Mouse (Mus musculus): ENCODE results near the gene Rab38.

Rab38 gene

DNA sequence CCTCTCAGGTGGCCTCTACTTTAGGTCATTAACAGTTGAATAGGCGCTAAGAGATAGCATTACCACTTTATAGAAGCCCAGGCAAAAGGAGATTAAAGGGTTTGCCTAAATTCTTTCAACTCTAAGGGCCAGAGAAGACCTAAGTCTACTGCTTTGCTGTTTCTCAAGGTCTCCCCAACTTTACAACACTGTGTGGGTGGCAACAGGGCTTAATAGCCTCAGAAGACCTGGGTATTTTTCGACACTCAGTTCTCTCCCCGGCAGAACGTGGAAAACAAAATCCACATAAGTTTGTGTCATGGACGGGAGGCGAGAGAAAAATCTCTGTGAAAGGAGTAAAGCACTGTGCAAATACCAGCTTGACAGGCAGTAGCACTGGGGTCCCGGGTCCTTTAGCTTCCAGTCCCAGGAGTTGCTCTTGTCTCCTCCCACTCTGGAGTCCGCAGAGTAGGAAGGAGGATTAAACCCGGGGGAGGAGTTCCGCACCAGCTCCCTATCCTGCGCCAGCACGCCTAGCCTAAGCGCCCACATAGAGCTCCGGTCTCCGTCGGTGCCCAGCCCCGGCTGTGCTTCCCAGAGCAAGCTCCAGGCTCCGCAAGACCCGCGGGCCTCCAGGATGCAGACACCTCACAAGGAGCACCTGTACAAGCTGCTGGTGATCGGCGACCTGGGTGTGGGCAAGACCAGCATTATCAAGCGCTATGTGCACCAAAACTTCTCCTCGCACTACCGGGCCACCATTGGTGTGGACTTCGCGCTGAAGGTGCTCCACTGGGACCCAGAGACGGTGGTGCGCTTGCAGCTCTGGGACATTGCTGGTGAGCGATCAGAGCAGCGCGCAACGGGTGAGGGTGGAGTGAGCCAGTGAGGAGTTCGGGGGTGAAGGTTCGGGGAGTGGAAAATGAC is at the start of gene Rab38:
Gene Rab38, plus strand, starts transcription at position 488 of the 906 bp plus-strand sequence.
- WGBS = 4% methylated on average over 35 of the region's 35 CpGs

GRCm38 (mm10) chr7:88394568-88394967 is 35.5 kb upstream of the Rab38 start:
- 67% methylated on average over 1 of the region's 1 CpGs for WGBS

GRCm38 (mm10) chr7:88395745-88396144 is 34.3 kb upstream of the Rab38 start:
- WGBS = 38% methylated on average over 2 of the region's 2 CpGs

DNA sequence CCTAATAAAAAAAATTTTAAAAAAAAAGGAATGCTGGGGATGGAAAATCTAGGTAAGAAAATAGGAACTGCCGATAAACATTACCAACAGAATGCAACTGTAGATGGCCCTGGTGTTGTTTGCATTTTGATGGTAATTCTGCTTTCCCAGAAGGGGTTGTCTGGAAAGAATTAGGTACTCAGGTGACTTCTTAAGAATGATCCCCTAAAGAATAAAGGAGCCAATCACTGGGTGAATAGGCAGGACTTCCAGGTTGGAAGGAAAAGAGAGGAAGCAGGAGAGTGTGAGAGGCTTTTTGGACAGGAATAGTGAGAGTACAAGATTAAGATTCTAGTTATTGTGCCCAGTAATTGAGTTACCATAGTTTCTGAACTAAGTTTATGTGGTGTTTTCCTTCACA is 24.8 kb upstream of the Rab38 start:
- WGBS = 95% methylated on average over 1 of the region's 1 CpGs

DNA sequence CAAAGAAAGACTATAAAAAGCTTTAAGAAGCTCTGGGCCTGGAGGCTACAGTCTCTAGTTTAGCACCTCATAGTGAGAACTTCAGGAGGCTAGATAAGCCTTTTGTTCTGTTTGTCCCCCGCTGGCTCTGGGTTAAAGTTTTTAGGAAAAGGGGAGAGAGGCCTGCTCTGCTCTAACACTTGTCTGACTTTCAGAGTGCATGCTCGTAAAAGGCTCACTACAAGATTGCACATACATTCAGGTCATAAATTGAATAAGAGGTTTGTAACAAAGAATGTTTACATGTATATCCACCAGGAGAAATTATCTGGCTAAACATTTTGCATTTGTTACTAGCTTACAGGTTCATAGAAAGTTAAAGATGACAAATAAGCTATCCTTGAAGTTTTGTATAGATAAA is 23.6 kb upstream of the Rab38 start:
- WGBS = 87% methylated on average over 2 of the region's 2 CpGs

DNA sequence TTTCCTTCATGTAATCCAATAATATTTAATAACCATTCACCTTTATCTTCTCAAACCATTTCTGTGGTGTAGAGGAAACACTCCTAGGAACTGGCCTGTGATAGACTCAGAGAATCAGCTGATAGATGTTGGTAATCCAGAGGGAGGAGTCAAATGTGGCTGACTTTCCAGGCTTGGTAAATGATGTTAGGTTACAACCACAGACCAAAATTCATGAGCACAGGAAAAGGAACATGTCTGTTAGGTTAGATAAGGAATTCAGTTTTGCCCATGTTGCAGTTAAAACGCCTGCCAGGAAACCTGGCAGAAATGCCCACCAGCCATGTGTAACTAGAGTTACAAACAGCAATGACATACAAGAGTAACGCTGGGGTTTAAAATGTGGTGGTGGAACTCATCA is 6.2 kb upstream of the Rab38 start:
- 59% methylated on average over 2 of the region's 2 CpGs for WGBS

DNA sequence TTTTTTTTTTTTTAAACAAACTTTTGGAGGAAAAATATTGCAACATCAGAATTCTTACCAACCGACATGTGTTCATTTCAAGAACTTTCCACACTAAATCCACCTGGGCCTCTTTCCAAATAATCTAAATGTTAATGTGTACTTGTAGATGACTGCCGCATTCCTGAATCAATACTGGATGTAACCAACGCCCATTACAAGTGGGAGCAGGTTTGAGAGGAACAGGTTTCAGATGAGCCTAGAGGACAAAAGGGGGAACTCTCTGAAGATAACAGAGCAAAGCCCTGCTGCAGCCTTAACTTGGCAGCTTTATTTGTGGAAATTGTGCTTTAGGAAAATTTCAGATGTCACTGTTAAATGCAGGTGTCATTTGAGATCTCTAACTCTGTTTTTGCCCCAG is 4.3 kb upstream of the Rab38 start:
- WGBS = 74% methylated on average over 3 of the region's 3 CpGs

GRCm38 (mm10) chr7:88427484-88427883 is 2.6 kb upstream of the Rab38 start:
- WGBS = 90% methylated on average over 3 of the region's 3 CpGs

GRCm38 (mm10) chr7:88430692-88431084 is 615 bp downstream of the Rab38 start:
- WGBS = 27% methylated on average over 13 of the region's 13 CpGs

DNA sequence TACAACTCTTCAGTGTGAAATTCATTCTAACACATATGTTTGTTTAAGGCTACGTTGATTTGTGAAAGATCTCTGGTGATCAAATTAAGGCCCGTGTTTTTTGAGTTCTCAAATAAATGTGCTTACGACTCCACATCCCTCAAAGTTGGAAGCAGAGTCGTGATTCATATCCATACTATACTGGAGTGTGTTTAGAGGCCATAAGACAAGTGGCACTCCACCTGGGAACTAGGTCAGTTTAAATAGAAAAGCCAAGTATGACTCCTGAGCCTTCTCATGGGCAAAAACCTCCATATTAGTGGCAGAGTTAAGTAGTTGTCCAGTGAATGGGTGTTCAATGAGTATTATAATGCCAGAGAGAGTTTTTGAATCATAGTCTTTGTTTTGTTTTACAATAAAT is 13.4 kb downstream of the Rab38 start:
- 84% methylated on average over 4 of the region's 4 CpGs for WGBS

GRCm38 (mm10) chr7:88445320-88445903 is 15.3 kb downstream of the Rab38 start:
- WGBS = 74% methylated on average over 2 of the region's 2 CpGs

- 76% methylated on average over 1 of the region's 1 CpGs for WGBS
Observed at GRCm38 (mm10) chr7:88453234-88453633, 23.2 kb downstream of the Rab38 start.

DNA sequence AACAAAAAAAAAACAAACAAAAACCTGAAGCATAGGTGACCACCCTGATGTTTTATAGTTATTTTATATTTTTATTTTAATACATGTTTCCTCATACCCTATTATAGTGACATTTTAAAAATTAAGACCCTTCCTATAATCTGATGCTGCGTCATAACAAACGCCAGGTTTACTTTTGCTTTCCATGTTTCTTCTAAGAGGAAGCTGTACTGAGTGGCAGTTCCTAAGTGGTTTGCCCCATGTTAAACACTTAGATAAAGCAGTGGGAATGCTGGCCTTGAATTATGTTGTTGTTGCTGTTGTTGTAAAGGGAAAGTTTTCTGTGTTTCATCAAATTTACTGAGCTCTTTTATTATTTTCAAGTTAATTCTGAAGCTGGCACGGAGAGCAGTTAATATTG is 27.8 kb downstream of the Rab38 start:
- WGBS = 94% methylated on average over 3 of the region's 3 CpGs

DNA sequence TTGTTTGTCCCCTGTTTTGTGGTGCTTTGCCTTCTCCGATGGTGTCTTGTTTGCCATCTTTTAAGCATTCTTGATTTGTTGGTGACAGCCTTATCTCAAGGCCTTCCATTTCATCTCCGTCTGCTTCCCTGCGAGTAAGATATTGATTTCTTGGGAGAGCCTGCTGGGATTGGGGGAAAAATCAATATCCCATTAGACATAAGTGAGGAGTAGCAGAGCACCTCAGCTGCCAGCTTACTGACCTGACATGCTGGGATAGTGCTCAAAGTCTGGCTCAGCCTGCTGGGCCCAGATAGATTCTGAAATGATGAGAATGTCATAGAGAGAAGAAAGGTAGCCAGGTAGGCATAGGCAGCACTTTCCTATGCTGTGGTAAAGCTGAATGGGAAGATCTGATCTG is 37.7 kb downstream of the Rab38 start:
- WGBS = 91% methylated on average over 3 of the region's 3 CpGs

DNA sequence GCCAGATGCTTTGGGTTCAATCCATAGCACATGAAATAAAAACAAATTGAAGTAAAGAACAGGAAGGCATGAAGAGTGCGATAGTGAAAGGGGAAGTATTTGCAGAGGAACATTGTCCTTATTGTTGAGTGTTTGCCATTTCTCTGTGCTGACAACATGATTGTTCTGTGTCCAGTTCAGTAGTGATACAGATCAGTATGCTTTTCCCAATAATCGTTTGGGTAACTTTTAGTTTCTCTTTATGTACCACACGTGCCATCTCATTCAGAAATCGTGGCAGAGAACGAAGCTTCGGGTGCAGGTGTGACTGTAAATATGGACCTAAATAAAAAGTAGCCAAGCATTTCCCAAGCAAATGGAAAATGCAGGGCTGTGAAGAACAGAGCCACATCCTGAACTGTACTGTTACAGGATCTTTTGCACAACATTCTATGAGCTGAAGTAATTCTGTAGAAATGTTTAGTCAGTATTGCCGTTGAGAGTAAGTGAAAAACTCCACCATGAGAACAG is 52.1 kb downstream of the Rab38 start:
- 73% methylated on average over 7 of the region's 7 CpGs for WGBS

DNA sequence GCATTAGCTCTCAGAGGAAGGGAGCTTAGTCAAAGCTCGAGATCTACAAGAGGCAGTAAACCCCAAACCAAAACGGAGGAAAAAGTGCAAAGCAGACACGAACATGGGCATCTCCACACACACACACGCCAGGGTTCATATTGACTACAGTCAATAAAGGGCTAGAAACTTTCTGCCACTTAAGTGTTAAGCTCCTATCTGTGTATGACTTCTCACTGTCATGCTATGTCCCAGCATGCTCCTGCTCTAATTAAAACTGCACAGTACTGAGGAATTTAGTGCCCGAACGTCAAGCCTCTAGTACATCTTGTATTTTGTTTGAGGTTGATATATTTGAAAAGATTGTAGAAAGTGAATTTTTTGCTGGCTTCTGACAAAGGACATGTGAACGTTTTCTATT is 52.6 kb downstream of the Rab38 start:
- 79% methylated on average over 7 of the region's 7 CpGs for WGBS

DNA sequence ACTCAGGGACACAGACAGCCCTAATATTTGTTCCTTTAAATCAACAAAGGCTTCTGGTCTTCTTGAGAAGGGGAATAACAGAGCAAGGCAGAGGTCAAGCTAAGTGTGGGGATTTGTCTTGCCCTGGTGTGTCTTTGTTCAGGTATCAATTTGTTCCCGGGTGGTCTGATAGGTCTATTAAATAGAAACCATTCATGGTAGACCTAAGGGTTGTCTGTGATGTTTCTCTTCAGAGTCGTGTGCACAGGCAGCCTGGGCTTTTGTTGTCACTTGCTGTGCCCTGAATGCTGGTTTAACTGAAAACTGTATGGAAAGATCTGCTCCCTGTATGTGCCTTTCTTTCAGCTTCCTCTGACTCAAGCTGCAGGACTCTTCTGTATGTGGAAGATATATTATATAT is 60.9 kb downstream of the Rab38 start:
- 45% methylated on average over 2 of the region's 2 CpGs for WGBS

- WGBS = 86% methylated on average over 5 of the region's 5 CpGs
Observed at GRCm38 (mm10) chr7:88502217-88502817, 72.2 kb downstream of the Rab38 start.

DNA sequence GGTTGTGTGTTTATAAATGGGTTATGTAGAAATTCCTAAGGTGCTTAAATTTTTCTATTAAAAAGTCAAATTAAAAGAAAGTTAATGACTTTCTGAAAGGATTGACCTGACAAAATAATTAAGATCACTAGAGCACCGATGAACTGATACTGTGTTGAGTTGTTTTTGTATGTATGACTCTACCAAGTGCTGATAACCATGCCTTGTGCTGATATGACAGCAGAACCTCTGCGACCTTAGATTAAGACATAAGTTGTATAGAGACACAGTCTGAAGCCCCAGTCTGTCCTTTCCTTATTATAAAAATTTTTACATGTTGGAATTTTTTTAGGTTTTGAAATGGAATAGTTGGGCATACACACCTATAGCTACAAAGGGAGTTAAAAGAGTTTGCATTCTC is 79.7 kb downstream of the Rab38 start:
- 88% methylated on average over 2 of the region's 2 CpGs for WGBS

- 76% methylated on average over 1 of the region's 1 CpGs for WGBS
Observed at GRCm38 (mm10) chr7:88522481-88522880, 92.4 kb downstream of the Rab38 start.

- WGBS = 55% methylated on average over 1 of the region's 1 CpGs
Observed at GRCm38 (mm10) chr7:88527100-88527671, 97.1 kb downstream of the Rab38 start.

- WGBS = 76% methylated on average over 3 of the region's 3 CpGs
Observed at GRCm38 (mm10) chr7:88536743-88537142, 106.7 kb downstream of the Rab38 start.
